Mouse (Mus musculus) cerebellum, adult 2 months (tissue): Measurements from ENCODE around the gene Olfr356. TPM values are rescaled to one million over a fixed set of nuclear protein-coding genes. Genes with fewer than 3 reads are reported as not detected.

Experiments
- DNase-seq, 2 experiments: peaks; one replicate each; pipeline ENCODE4 v3.0.0; 2021
- H3K27ac ChIP-seq: fragments of 200-500 bp; 2 replicates; pipeline ENCODE4 v1.5.1; 2012; ENCODE audit warnings: low read length, control low read depth, inconsistent platforms; ENCODE audit not compliant: insufficient read depth
- H3K27me3 ChIP-seq: fragments of 200-500 bp; 2 replicates; pipeline ENCODE4 v1.6.1; 2012; ENCODE audit warnings: inconsistent platforms, mild to moderate bottlenecking, low read length, moderate library complexity; ENCODE audit not compliant: control insufficient read depth, insufficient read depth
- H3K4me1 ChIP-seq: fragments of 200-500 bp; 2 replicates; pipeline ENCODE4 v1.6.1; 2011; ENCODE audit warnings: low read length; ENCODE audit not compliant: control insufficient read depth, insufficient read depth
- H3K4me3 ChIP-seq: fragments of 200-500 bp; replicated peaks from 2 replicates; pipeline ENCODE3; 2011; ENCODE audit warnings: mild to moderate bottlenecking, low read depth, low read length, control low read depth; ENCODE audit not compliant: insufficient read depth
- CTCF ChIP-seq: fragments of 200-500 bp; IDR thresholded peaks from 2 replicates; pipeline ENCODE4 v1.5.1; 2011; ENCODE audit warnings: low read depth, mild to moderate bottlenecking, control low read depth, low read length, moderate library complexity, borderline replicate concordance; ENCODE audit not compliant: insufficient read depth
- POLR2A ChIP-seq: fragments of 200-500 bp; IDR thresholded peaks from 2 replicates; pipeline ENCODE4 v1.6.1; 2011; ENCODE audit warnings: low read length, control low read depth, borderline replicate concordance; ENCODE audit not compliant: insufficient read depth
- WGBS: fragments of 180-500 bp; shearing (Covaris S2); methylation state at CpG from one replicate; pipeline ENCODE4 v1.1.7; 2018; 5-methylcytosine and 5-hydroxymethylcytosine counted together
- polyA plus RNA-seq: library from polyadenylated mRNA; depleted of rRNA; stranded (reverse); fragments of >200 nt; gene quantifications from 2 replicates; pipeline ENCODE4 v1.2.3, GENCODE M21; 2012; rRNA removed

The Olfr356 gene
- polyA plus RNA-seq, result not detected in 2 replicates

DNA sequence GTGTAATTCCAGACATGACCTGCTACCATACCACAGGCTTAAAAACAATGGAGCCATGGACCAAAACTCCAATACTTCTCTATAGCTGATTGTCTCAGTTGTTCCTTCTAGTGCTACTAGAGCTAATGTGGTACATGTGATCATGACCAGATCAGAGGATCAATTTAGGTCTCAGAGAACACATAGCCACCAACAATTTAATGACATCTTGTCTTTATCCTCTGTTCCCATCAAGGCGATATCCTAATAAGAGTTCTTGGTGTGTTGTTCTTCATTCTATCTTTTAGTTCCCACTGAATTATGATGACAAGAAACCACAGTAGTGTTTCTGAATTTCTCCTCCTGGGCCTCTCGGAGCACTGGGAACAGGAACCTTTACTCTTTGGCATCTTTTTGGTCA, at the start of gene Olfr356:
Gene Olfr356, plus strand, starts transcription at position 301 of the 400 bp plus-strand sequence.
- no peaks in the 10 kb centered on the region for H3K4me1 ChIP-seq
- no peak within 1 kb of the TSS for H3K4me3 ChIP-seq
- H3K27ac ChIP-seq, result no peak within 1 kb of the TSS
- no peaks in the 10 kb centered on the region for H3K27me3 ChIP-seq
- TF ChIP-seq POLR2A (no peak), CTCF (no peak)
- DNase-seq, result no peak
- 83% methylated on average over 2 of the region's 2 CpGs for WGBS

DNA sequence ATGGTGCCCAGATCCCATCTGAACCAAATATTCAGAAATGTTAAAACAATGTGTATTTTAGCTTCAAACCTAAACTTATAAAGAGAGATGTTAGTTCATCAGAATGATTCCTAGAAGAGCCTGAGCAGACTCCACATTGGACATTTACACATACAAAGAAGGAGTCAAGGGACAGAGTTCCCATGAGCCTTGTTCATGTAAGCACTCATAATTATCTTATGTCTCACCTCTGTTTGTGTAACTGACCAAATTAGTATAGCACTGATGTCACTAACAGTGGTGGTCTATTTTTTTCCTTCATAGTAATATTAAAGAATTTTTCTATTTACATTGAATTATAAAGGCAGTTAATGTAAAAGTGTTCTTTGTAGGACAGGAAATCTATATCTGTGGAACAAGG, 44.1 kb upstream of the Olfr356 start, which contains the start of gene Olfr353:
Gene Olfr353, minus strand, starts transcription at position 101 of the 400 bp plus-strand sequence.
- Histone ChIP-seq H3K27me3 (no peaks in the 10 kb centered on the region), H3K4me1 (no peaks in the 10 kb centered on the region), H3K27ac (no peak within 1 kb of the TSS), H3K4me3 (no peak within 1 kb of the TSS)
- TF ChIP-seq POLR2A, result no peak
- no peak for TF ChIP-seq CTCF
- no peak for DNase-seq

DNA sequence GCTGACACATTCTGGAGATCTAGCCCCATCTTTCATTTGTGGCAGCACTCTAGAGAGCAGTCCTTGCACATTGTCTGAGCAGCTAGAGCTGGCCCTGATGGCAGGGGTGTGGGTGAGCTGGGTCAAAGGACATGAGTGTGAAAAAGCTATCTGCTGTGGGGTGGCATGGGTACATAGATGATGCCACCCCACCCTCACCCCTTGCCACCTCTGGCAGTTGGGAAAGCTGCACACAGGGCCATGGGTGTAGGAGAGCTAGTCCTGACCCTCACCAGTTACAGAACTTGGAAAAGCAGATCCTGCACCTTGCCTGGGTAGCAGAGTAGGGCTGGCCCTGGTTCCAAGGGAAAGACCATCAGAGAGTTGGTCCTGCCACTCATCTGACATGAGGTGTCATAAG, 39.8 kb upstream of the Olfr356 start:
- Histone ChIP-seq H3K4me3 (no peak overlapping the region), H3K4me1 (no peaks in the 10 kb centered on the region), H3K27ac (no peak overlapping the region), H3K27me3 (no peaks in the 10 kb centered on the region)
- no peak for DNase-seq
- TF ChIP-seq CTCF (no peak), POLR2A (no peak)

GRCm38 (mm10) chr2:36905380-36905779, 31.5 kb upstream of the Olfr356 start, which contains the start of gene Olfr354:
TSS of gene Olfr354 (plus strand) at chr2:36905680.
- no peaks in the 10 kb centered on the region for H3K4me1 ChIP-seq
- TF ChIP-seq CTCF (no peak), POLR2A (no peak)
- no peak within 1 kb of the TSS for H3K27ac ChIP-seq
- H3K27me3 ChIP-seq, result no peaks in the 10 kb centered on the region
- no peak within 1 kb of the TSS for H3K4me3 ChIP-seq
- DNase-seq, result no peak

- TF ChIP-seq POLR2A (no peak), CTCF (no peak)
- Histone ChIP-seq H3K27ac (no peak within 1 kb of the TSS), H3K4me3 (no peak within 1 kb of the TSS), H3K27me3 (no peaks in the 10 kb centered on the region), H3K4me1 (no peaks in the 10 kb centered on the region)
- no peak for DNase-seq
These were observed 8.1 kb upstream of the Olfr356 start, which contains the start of gene Olfr355 for GRCm38 (mm10) chr2:36928797-36929196. TSS of gene Olfr355 (minus strand) at chr2:36928897.

Other genes with a start within 250 kb of the Olfr356 start
- gene Olfr347, start 205.2 kb upstream of the Olfr356 start, polyA plus RNA-seq, result not detected in 2 replicates
- gene Olfr348, start 152.8 kb upstream of the Olfr356 start, polyA plus RNA-seq, result not detected in 2 replicates
- not detected in 2 replicates for gene Olfr50, start 146.6 kb upstream of the Olfr356 start, polyA plus RNA-seq
- gene Olfr3, start 120.1 kb upstream of the Olfr356 start, polyA plus RNA-seq, result not detected in 2 replicates
- not detected in 2 replicates for gene Olfr350, start 90.8 kb upstream of the Olfr356 start, polyA plus RNA-seq
- not detected in 2 replicates for gene Olfr351, start 74.5 kb upstream of the Olfr356 start, polyA plus RNA-seq
- not detected in 2 replicates for gene Olfr352, start 68.7 kb upstream of the Olfr356 start, polyA plus RNA-seq
- not detected in 2 replicates for gene Olfr353, start 44.2 kb upstream of the Olfr356 start, polyA plus RNA-seq
- not detected in 2 replicates for gene Olfr354, start 31.4 kb upstream of the Olfr356 start, polyA plus RNA-seq
- gene Olfr355, start 8.2 kb upstream of the Olfr356 start, polyA plus RNA-seq, result not detected in 2 replicates
- gene Olfr357, start 56.7 kb downstream of the Olfr356 start, polyA plus RNA-seq, result not detected in 2 replicates
- gene Olfr358, start 72.2 kb downstream of the Olfr356 start, polyA plus RNA-seq, result not detected in 2 replicates
- gene Olfr360, start 128.6 kb downstream of the Olfr356 start, polyA plus RNA-seq, result not detected in 2 replicates
- gene Olfr361, start 152.2 kb downstream of the Olfr356 start, polyA plus RNA-seq, result not detected in 2 replicates
- not detected in 2 replicates for gene Olfr362, start 180.8 kb downstream of the Olfr356 start, polyA plus RNA-seq
- gene Olfr364-ps1, start 202.2 kb downstream of the Olfr356 start, polyA plus RNA-seq, result not detected in 2 replicates